Mouse (Mus musculus): ENCODE measurements around the gene Med25. TPM values are rescaled to one million over a fixed set of nuclear protein-coding genes. Genes with fewer than 3 reads are reported as not detected.
"Not testable (repeated sequence)": the region's sequence is repeated elsewhere in the genome, so short reads cannot be mapped to it uniquely, and the experiment has no call there.

Gene Med25
- total RNA-seq, 2 experiments from 2014 or later, result 105 to 108 TPM

GRCm38 (mm10) chr7:44894175-44894574 lies 1.7 kb upstream of the Med25 start:
- no peak for DNase-seq (ENCODE audit: extremely low spot score in 1 of 2, low spot score in 1 of 2)

GRCm38 (mm10) chr7:44893197-44893596 lies 685 bp upstream of the Med25 start:
- no peak for DNase-seq (ENCODE audit: extremely low spot score in 1 of 2, low spot score in 1 of 2)

- no peak for DNase-seq (ENCODE audit: extremely low spot score in 1 of 2, low spot score in 1 of 2)
Observed at GRCm38 (mm10) chr7:44891611-44892010, 901 bp downstream of the Med25 start.

- DNase-seq (ENCODE audit: extremely low spot score in 1 of 2, low spot score in 1 of 2), result no peak
Observed at GRCm38 (mm10) chr7:44890737-44891136, 1.8 kb downstream of the Med25 start.

GRCm38 (mm10) chr7:44890180-44890579 lies 2.3 kb downstream of the Med25 start:
- no peak for DNase-seq (ENCODE audit: extremely low spot score in 1 of 2, low spot score in 1 of 2)

- no peak for DNase-seq (ENCODE audit: extremely low spot score in 1 of 2, low spot score in 1 of 2)
Observed at GRCm38 (mm10) chr7:44888256-44889105, 4.0 kb downstream of the Med25 start.

GRCm38 (mm10) chr7:44886964-44887363 lies 5.5 kb downstream of the Med25 start:
- DNase-seq (ENCODE audit: extremely low spot score in 1 of 2, low spot score in 1 of 2), result no peak

- no peak for DNase-seq (ENCODE audit: extremely low spot score in 1 of 2, low spot score in 1 of 2)
Observed at GRCm38 (mm10) chr7:44884637-44885036, 7.9 kb downstream of the Med25 start.

GRCm38 (mm10) chr7:44883036-44883435 lies 9.5 kb downstream of the Med25 start:
- no peak for DNase-seq (ENCODE audit: extremely low spot score in 1 of 2, low spot score in 1 of 2)

GRCm38 (mm10) chr7:44877833-44878232 lies 14.7 kb downstream of the Med25 start:
- no peak for DNase-seq (ENCODE audit: extremely low spot score in 1 of 2, low spot score in 1 of 2)

GRCm38 (mm10) chr7:44871774-44872173 lies 20.7 kb downstream of the Med25 start:
- DNase-seq (ENCODE audit: extremely low spot score in 1 of 2, low spot score in 1 of 2), result not testable (repeated sequence)

- no peak for DNase-seq (ENCODE audit: extremely low spot score in 1 of 2, low spot score in 1 of 2)
Observed at GRCm38 (mm10) chr7:44871181-44871580, 21.3 kb downstream of the Med25 start.

GRCm38 (mm10) chr7:44870614-44871013 lies 21.9 kb downstream of the Med25 start:
- DNase-seq (ENCODE audit: extremely low spot score in 1 of 2, low spot score in 1 of 2), result no peak

GRCm38 (mm10) chr7:44869697-44870528 lies 22.6 kb downstream of the Med25 start, which contains the start of gene Ptov1:
Gene Ptov1 (minus strand): TSS chr7:44869788.
- peak; percentile 81 for DNase-seq (ENCODE audit: extremely low spot score in 1 of 2, low spot score in 1 of 2)

- no peak for DNase-seq (ENCODE audit: extremely low spot score in 1 of 2, low spot score in 1 of 2)
Observed at GRCm38 (mm10) chr7:44868919-44869696, 23.4 kb downstream of the Med25 start.

GRCm38 (mm10) chr7:44868465-44868864 lies 24.0 kb downstream of the Med25 start:
- DNase-seq (ENCODE audit: extremely low spot score in 1 of 2, low spot score in 1 of 2), result no peak

GRCm38 (mm10) chr7:44867802-44868201 lies 24.7 kb downstream of the Med25 start:
- no peak for DNase-seq (ENCODE audit: extremely low spot score in 1 of 2, low spot score in 1 of 2)

- DNase-seq (ENCODE audit: extremely low spot score in 1 of 2, low spot score in 1 of 2), result no peak
Observed at GRCm38 (mm10) chr7:44867010-44867702, 25.4 kb downstream of the Med25 start.

- DNase-seq (ENCODE audit: extremely low spot score in 1 of 2, low spot score in 1 of 2), result no peak
Observed at GRCm38 (mm10) chr7:44866276-44867009, 26.1 kb downstream of the Med25 start.

All from layer of hippocampus, postnatal 25 days (tissue).